Mouse (Mus musculus) skeletal muscle tissue, adult 2 months (tissue): Measurements from ENCODE around the gene Vmn2r110.

Source experiments
- DNase-seq: peaks from one replicate; pipeline ENCODE4 v3.0.0-alpha.2; 2012; ENCODE audit warnings: low read depth, low spot score

Gene Vmn2r110

GRCm38 (mm10) chr17:20596323-20596722, at the start of gene Vmn2r110:
Gene Vmn2r110, minus strand, starts transcription at chr17:20596423.
- no peak for DNase-seq

GRCm38 (mm10) chr17:20624777-20625176, 28.6 kb upstream of the Vmn2r110 start, which contains the start of gene Fpr-rs3:
Gene Fpr-rs3, minus strand, starts transcription at chr17:20624877.
- DNase-seq, result no peak

DNA sequence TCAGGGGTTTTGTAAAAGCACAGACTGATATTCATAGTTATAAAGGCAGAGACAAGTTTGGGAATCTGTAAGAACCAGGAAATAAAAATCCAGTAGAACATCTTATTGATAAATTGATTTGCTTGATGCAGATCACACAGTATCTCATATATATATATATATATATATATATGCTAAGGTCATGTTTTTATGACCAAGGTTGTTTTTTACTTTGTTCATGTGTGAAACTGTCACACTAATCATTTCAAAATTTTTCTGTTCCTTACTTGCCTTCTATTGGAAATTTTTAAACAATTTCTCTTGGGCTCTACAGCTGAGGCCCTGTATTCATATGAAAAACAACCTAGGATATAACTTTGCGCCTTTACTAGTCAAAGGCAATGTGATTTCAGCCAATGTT, 31.6 kb downstream of the Vmn2r110 start, which contains the start of gene Vmn2r109:
Gene Vmn2r109 (minus strand): TSS at position 101 of the 400 bp plus-strand sequence.
- no peak for DNase-seq
